Mouse (Mus musculus) cerebellum, adult 2 months (tissue): ENCODE data around the gene Myo3b. TPM values are rescaled to one million over a fixed set of nuclear protein-coding genes. Genes with fewer than 3 reads are reported as not detected.

Source experiments
- DNase-seq, 2 experiments: peaks; one replicate each; pipeline ENCODE4 v3.0.0; 2021
- H3K27ac ChIP-seq: fragments of 200-500 bp; 2 replicates; pipeline ENCODE4 v1.5.1; 2012; ENCODE audit warnings: low read length, control low read depth, inconsistent platforms; ENCODE audit not compliant: insufficient read depth
- H3K27me3 ChIP-seq: fragments of 200-500 bp; 2 replicates; pipeline ENCODE4 v1.6.1; 2012; ENCODE audit warnings: inconsistent platforms, mild to moderate bottlenecking, low read length, moderate library complexity; ENCODE audit not compliant: control insufficient read depth, insufficient read depth
- H3K4me1 ChIP-seq: fragments of 200-500 bp; 2 replicates; pipeline ENCODE4 v1.6.1; 2011; ENCODE audit warnings: low read length; ENCODE audit not compliant: control insufficient read depth, insufficient read depth
- H3K4me3 ChIP-seq: fragments of 200-500 bp; replicated peaks from 2 replicates; pipeline ENCODE3; 2011; ENCODE audit warnings: mild to moderate bottlenecking, low read depth, low read length, control low read depth; ENCODE audit not compliant: insufficient read depth
- CTCF ChIP-seq: fragments of 200-500 bp; IDR thresholded peaks from 2 replicates; pipeline ENCODE4 v1.5.1; 2011; ENCODE audit warnings: low read depth, mild to moderate bottlenecking, control low read depth, low read length, moderate library complexity, borderline replicate concordance; ENCODE audit not compliant: insufficient read depth
- POLR2A ChIP-seq: fragments of 200-500 bp; IDR thresholded peaks from 2 replicates; pipeline ENCODE4 v1.6.1; 2011; ENCODE audit warnings: low read length, control low read depth, borderline replicate concordance; ENCODE audit not compliant: insufficient read depth
- WGBS: fragments of 180-500 bp; shearing (Covaris S2); methylation state at CpG from one replicate; pipeline ENCODE4 v1.1.7; 2018; 5-methylcytosine and 5-hydroxymethylcytosine counted together
- polyA plus RNA-seq: library from polyadenylated mRNA; depleted of rRNA; stranded (reverse); fragments of >200 nt; gene quantifications from 2 replicates; pipeline ENCODE4 v1.2.3, GENCODE M21; 2012

The Myo3b gene
- polyA plus RNA-seq, 1 experiment: 0.08 TPM

DNA sequence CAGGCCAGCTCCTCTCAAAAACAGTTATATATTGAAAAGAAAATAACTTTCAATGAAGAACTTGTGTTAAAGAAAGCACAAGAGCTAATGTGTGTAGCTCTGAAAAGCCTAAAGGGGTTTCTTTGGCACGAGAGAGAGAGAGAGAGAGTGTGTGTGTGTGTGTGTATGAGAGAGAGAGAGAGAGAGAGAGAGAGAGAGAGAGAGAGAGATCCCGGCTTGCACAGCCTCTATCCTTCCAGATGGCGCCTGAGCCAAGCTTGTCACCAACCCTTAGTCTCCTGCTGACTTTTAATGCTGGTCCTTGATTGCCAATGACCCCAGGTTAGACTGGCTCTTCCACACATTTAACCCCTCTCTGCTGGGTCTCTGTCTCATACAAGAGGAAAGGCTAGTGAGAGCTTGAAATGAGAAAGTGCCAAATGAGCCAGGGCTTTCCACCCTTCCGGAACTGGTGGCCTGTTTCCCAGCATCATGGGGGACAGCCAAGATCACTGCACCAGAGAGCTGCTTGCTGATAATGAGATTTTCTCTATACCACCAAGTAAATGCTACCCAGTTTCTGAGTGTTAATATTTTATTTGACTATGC is 371.5 kb downstream of the Myo3b start:
- Histone ChIP-seq H3K4me1 (no peaks in the 10 kb centered on the region), H3K4me3 (no peak overlapping the region), H3K27me3 (no peaks in the 10 kb centered on the region; the same call in 1 of the 2 replicates), H3K27ac (no peak overlapping the region)
- peak; percentile 49 to 56 for DNase-seq
- 7% methylated on average over 4 of the region's 4 CpGs for WGBS
- TF ChIP-seq CTCF: no peak
- no peak for TF ChIP-seq POLR2A

DNA sequence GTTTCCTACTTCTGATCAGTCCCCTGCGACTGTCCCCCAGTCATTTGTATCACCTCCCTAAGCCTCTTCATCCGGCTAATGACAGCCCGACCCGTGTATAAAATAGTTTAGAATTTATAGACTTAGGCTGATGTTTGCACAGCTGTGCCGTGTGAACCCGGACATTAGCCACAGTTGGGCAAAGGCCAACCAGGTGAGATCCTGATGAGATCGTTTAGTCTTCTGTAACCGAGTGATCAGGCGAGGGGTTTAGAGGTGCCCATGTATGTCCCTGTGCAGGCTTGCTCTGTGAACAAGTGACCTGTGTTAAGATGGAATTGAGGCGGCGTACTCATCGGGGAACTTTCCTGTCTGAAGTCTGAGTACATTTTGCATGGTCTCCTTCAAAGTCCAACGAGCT is 373.4 kb downstream of the Myo3b start:
- TF ChIP-seq CTCF (no peak), POLR2A (no peak)
- Histone ChIP-seq H3K4me3 (no peak overlapping the region), H3K27ac (no peak overlapping the region), H3K4me1 (no peaks in the 10 kb centered on the region), H3K27me3 (no peaks in the 10 kb centered on the region; the same call in 1 of the 2 replicates)
- WGBS: 90% methylated on average over 13 of the region's 13 CpGs
- no peak for DNase-seq

GRCm38 (mm10) chr2:70414386-70414785 is 375.5 kb downstream of the Myo3b start:
- TF ChIP-seq CTCF (no peak), POLR2A (no peak)
- 87% methylated on average over 1 of the region's 1 CpGs for WGBS
- Histone ChIP-seq H3K4me1 (no peaks in the 10 kb centered on the region), H3K4me3 (no peak overlapping the region), H3K27me3 (no peaks in the 10 kb centered on the region; the same call in 1 of the 2 replicates), H3K27ac (no peak overlapping the region)
- DNase-seq: no peak

DNA sequence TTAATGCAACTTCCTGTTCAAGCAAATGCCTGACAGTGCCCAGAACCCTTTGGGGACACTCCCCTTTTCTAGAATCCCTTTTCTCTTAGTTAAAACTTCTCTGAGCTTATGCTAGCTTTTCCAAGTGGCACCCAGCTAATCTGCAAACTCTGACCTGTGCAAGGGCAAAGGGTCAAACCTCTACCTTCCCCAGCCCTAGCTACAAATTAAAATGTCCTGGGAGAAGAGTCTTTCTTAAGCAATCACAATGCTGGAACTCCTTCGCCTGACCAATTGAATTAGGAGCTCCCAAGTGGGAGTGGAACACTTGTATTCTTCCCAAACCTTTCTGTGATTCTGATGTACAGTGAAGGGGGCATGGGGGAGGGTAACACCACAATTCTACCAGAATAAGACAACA is 376.6 kb downstream of the Myo3b start:
- no peak for TF ChIP-seq CTCF
- TF ChIP-seq POLR2A: no peak
- Histone ChIP-seq H3K27me3 (no peaks in the 10 kb centered on the region; the same call in 1 of the 2 replicates), H3K4me1 (no peaks in the 10 kb centered on the region), H3K4me3 (no peak overlapping the region), H3K27ac (no peak overlapping the region)
- no peak for DNase-seq
- 81% methylated on average over 1 of the region's 1 CpGs for whole genome bisulfite sequencing

GRCm38 (mm10) chr2:70419336-70419735 is 380.4 kb downstream of the Myo3b start:
- H3K27ac ChIP-seq: no peak overlapping the region
- no peak for DNase-seq
- no peak overlapping the region for H3K4me3 ChIP-seq
- no peaks in the 10 kb centered on the region; the same call in 1 of the 2 replicates for H3K27me3 ChIP-seq
- TF ChIP-seq CTCF: no peak
- no peak for TF ChIP-seq POLR2A
- WGBS: 32% methylated on average over 6 of the region's 6 CpGs
- H3K4me1 ChIP-seq: no peaks in the 10 kb centered on the region

GRCm38 (mm10) chr2:70421144-70421874 is 382.4 kb downstream of the Myo3b start:
- no peaks in the 10 kb centered on the region for H3K4me1 ChIP-seq
- no peak for TF ChIP-seq POLR2A
- no peak for TF ChIP-seq CTCF
- H3K27ac ChIP-seq: no peak overlapping the region
- DNase-seq: no peak
- H3K27me3 ChIP-seq: no peaks in the 10 kb centered on the region; the same call in 1 of the 2 replicates
- WGBS: 89% methylated on average over 13 of the region's 13 CpGs
- no peak overlapping the region for H3K4me3 ChIP-seq

GRCm38 (mm10) chr2:70425611-70426010 is 386.7 kb downstream of the Myo3b start:
- no peak overlapping the region for H3K27ac ChIP-seq
- 64% methylated on average over 11 of the region's 11 CpGs for WGBS

DNA sequence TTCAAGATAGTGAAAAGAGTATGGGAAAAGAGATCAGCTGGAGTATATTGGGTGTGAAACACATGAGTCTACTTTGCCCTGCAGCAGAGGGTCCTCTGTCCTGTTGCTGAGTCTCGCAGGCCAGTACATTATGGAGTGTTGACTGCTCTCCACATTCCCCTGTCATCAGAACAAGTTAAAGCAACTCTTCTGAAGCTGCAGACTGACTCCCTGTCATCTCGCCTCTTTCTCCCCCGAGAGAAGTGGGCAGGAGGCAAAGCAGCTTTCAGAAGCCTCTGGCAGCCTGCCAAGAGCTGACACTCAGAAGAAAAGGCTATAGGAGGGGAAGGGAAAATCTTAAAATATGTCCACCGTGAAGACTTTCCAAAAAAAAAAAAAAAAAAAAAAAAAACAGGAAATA is 404.1 kb downstream of the Myo3b start:
- Histone ChIP-seq H3K4me1 (no peaks in the 10 kb centered on the region), H3K4me3 (no peak overlapping the region), H3K27ac (no peak overlapping the region), H3K27me3 (peaks cover 2% of the 10 kb centered on the region; the same call in 1 of the 2 replicates)
- peak; percentile 24 to 33 for DNase-seq
- TF ChIP-seq CTCF (no peak), POLR2A (no peak)
- WGBS: 21% methylated on average over 4 of the region's 4 CpGs

More at GRCm38 (mm10) chr2:70425611-70426010, 386.7 kb downstream of the Myo3b start:
- Histone ChIP-seq H3K27me3 (no peaks in the 10 kb centered on the region; the same call in 1 of the 2 replicates), H3K4me1 (no peaks in the 10 kb centered on the region), H3K4me3 (no peak overlapping the region)
- DNase-seq: no peak
- TF ChIP-seq CTCF: no peak
